ENCODE assay signal across 9 mouse cellular contexts in the genomic region with DNA sequence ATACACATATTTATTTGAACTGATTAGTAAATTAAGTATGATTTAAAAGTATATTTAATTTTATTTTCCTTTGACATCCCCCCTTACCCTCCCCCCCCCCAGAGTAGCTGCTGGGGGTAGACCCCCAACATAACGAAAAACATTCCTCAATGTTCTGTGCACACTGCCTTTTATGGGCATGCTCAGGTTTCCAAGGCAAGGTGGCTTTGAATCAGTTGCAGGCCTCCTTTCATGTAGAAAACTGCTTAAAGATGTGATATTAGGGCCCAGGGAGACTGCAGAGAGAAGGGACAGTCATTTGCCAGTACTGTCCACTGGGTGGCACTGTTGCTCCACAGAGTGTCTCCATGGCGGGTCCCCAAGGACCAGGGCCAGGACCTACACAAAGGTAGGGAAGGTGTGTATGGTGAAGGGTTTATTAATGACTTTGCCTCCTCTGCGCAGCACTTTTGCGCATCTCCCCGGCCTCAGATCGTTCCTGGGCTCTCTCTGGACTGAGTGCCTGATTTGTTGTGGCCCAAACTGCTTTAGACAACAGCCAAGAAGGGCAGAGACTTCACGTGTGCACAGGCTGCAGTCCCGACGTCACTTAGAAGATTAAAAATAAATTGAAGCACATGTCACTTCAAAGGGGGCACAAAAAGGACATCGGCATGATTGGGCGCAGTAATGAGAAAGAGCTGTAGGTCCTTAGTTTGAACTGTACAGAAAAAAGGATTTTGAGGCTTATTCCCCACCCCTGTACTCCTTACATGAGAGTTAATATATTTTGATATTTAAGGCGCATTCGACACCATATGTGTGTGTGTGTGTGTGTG.
DNase-seq lines count a peak whose midpoint lies in the region; ATAC-seq and TF ChIP-seq lines count a peak whose summit lies in the region.
"Had no signal": no experiment of that assay in that cellular context is flagged by ENCODE, and none has a peak within 500 bp of the region (broad histone marks: within the 10 kb centered on the region; RNA-seq: fewer than 3 reads in every experiment).

No protein-coding gene starts in this region.

- peak; percentile 97 for TF ChIP-seq CTCF in brain, embryonic 14.5 days (IDR thresholded peaks at IDR 0.05; ENCODE audit: borderline replicate concordance, extremely low read depth, insufficient read depth, insufficient read length)
- peak; percentile 67; the same call in 1 of the 2 replicates for TF ChIP-seq CTCF in thymus, adult 2 months (IDR thresholded peaks at IDR 0.05; ENCODE audit: borderline replicate concordance, control insufficient read depth, extremely low read depth, insufficient read depth, low read length, poor library complexity)

- no peaks in the 10 kb centered on the region for H3K36me3 ChIP-seq in heart, embryonic 16.5 days (ENCODE audit: control insufficient read depth, insufficient read depth)
- no peaks in the 10 kb centered on the region for H3K36me3 ChIP-seq in thymus, adult 2 months (ENCODE audit: control insufficient read depth, insufficient read depth, low read length)
- H3K36me3 ChIP-seq: heart, embryonic 13.5 days had no signal

- WGBS in heart, embryonic 16.5 days: 42% methylated on average over 13 of the region's 13 CpGs
- WGBS in thymus, adult 2 months: 70% methylated on average over 13 of the region's 13 CpGs

- H3K27ac ChIP-seq in heart, embryonic 16.5 days (ENCODE audit: low read length): no peak overlapping the region
- H3K27ac ChIP-seq in thymus, adult 2 months (ENCODE audit: control insufficient read depth, insufficient read depth, low read length): no peak overlapping the region
- H3K27ac ChIP-seq: heart, embryonic 13.5 days had no signal

- H3K4me2 ChIP-seq in heart, embryonic 16.5 days (ENCODE audit: low read depth, low read length): 0 out of 2 replicates have a peak overlapping the region, but pooled peaks have one; percentile 23
- H3K4me2 ChIP-seq: heart, embryonic 13.5 days had no signal

- peak; percentile 76 for ATAC-seq in erythroblast, adult 5-6 weeks (replicated peaks; ENCODE audit: low FRiP score, poor library complexity, severe bottlenecking)
- ATAC-seq in heart, embryonic 16.5 days (replicated peaks; ENCODE audit: extremely low read depth, insufficient read depth, low FRiP score): peak; percentile 60; the same call in 1 of the 2 replicates

- peak; percentile 18 to 32 for DNase-seq in CD8-positive naive resting alpha-beta T cell, adult 2 months (ENCODE audit: low read depth in 2 of 2, low spot score in 2 of 2)
- peak; percentile 96 for DNase-seq in brain, embryonic 14.5 days (ENCODE audit: low read depth)
- DNase-seq in kidney, postnatal 36 days: peak; percentile 69 to 88
- peak; percentile 48 to 58 for DNase-seq in lung, adult 18-20 months
- DNase-seq in ovary, adult 18-20 months (ENCODE audit: low spot score): peak; percentile 5
- peak; percentile 67 for DNase-seq in thymus, adult 2 months

- no peak overlapping the region for H3K9ac ChIP-seq in heart, embryonic 16.5 days (ENCODE audit: low read length)
- H3K9ac ChIP-seq: heart, embryonic 13.5 days had no signal

- no peak overlapping the region for H3K4me3 ChIP-seq in heart, embryonic 16.5 days (ENCODE audit: low read length)
- H3K4me3 ChIP-seq in thymus, adult 2 months (ENCODE audit: control insufficient read depth, insufficient read depth, low read length): no peak overlapping the region
- H3K4me3 ChIP-seq: heart, embryonic 13.5 days had no signal

- H3K9me3 ChIP-seq in heart, embryonic 16.5 days (replicated peaks; ENCODE audit: control insufficient read depth, low read length): no peaks in the 10 kb centered on the region
- H3K9me3 ChIP-seq: heart, embryonic 13.5 days had no signal

- no peaks in the 10 kb centered on the region for H3K4me1 ChIP-seq in heart, embryonic 16.5 days (ENCODE audit: control insufficient read depth, insufficient read depth, low read length)
- no peaks in the 10 kb centered on the region for H3K4me1 ChIP-seq in thymus, adult 2 months (replicated peaks; ENCODE audit: control insufficient read depth, insufficient read depth, low read length)

- 0 out of 2 replicates have a peak, but pooled peaks have one; percentile 7 for TF ChIP-seq POLR2A in brain, embryonic 14.5 days (IDR thresholded peaks at IDR 0.05; ENCODE audit: borderline replicate concordance, extremely low read depth, insufficient read depth, insufficient read length, poor library complexity, severe bottlenecking)
- TF ChIP-seq POLR2A in thymus, adult 2 months (IDR thresholded peaks at IDR 0.05; ENCODE audit: control insufficient read depth, extremely low read depth, insufficient read depth, low read length, poor library complexity): no peak

- no peaks in the 10 kb centered on the region; the same call in 1 of the 2 replicates for H3K27me3 ChIP-seq in heart, embryonic 16.5 days (ENCODE audit: control insufficient read depth, insufficient read depth, low read length)
- no peaks in the 10 kb centered on the region for H3K27me3 ChIP-seq in thymus, adult 2 months (ENCODE audit: control insufficient read depth, insufficient read depth, low read length)

Comparison
In these comparisons a context has a peak if more than half of its experiments do, and no peak if none do; other contexts are left out.
1. DNase-seq: peak in every context shown above with its lines; median percentile 96 in brain, embryonic 14.5 days; 78 in kidney, postnatal 36 days; 67 in thymus, adult 2 months; 53 in lung, adult 18-20 months; 25 in CD8-positive naive resting alpha-beta T cell, adult 2 months; 5 in ovary, adult 18-20 months.